9 mouse cellular contexts compared by ENCODE assay signal in genomic region chr4:22835381-22836123, GRCm38 (mm10).
DNase-seq lines count a peak whose midpoint lies in the region; ATAC-seq and TF ChIP-seq lines count a peak whose summit lies in the region.
"Had no signal": no experiment of that assay in that cellular context is flagged by ENCODE, and none has a peak within 500 bp of the region (broad histone marks: within the 10 kb centered on the region; RNA-seq: fewer than 3 reads in every experiment).

No protein-coding gene starts in this region.

- 1% methylated on average over 9 of the region's 9 CpGs for WGBS in forebrain, embryonic 13.5 days
- 8% methylated on average over 9 of the region's 9 CpGs for WGBS in intestine, embryonic 15.5 days
- WGBS in neural tube, embryonic 15.5 days, result 4% methylated on average over 9 of the region's 9 CpGs

- no peaks in the 10 kb centered on the region for H3K36me3 ChIP-seq in forebrain, embryonic 13.5 days (ENCODE audit: poor library complexity, severe bottlenecking)
- H3K36me3 ChIP-seq in intestine, embryonic 15.5 days, result no peaks in the 10 kb centered on the region
- H3K36me3 ChIP-seq in neural tube, embryonic 15.5 days, result no peaks in the 10 kb centered on the region
- H3K36me3 ChIP-seq: lung, embryonic 15.5 days had no signal

- H3K4me3 ChIP-seq in layer of hippocampus, adult 2 months, result peak overlapping the region; percentile 28; the same call in 1 of the 2 replicates
- H3K4me3 ChIP-seq in forebrain, embryonic 13.5 days, result peak overlapping the region; percentile 17; the same call in 1 of the 2 replicates
- H3K4me3 ChIP-seq in intestine, embryonic 15.5 days (replicated peaks), result no peak overlapping the region
- H3K4me3 ChIP-seq in neural tube, embryonic 15.5 days (replicated peaks), result peak overlapping the region; percentile 22
- H3K4me3 ChIP-seq: lung, embryonic 15.5 days had no signal

- peak; percentile 83 for ATAC-seq in forebrain, embryonic 13.5 days
- peak; percentile 86 for ATAC-seq in intestine, embryonic 15.5 days
- peak; percentile 79 for ATAC-seq in neural tube, embryonic 15.5 days (ENCODE audit: low FRiP score)

- no peaks in the 10 kb centered on the region for H3K9me3 ChIP-seq in forebrain, embryonic 13.5 days (replicated peaks)
- no peaks in the 10 kb centered on the region for H3K9me3 ChIP-seq in intestine, embryonic 15.5 days
- no peaks in the 10 kb centered on the region for H3K9me3 ChIP-seq in neural tube, embryonic 15.5 days (replicated peaks)
- H3K9me3 ChIP-seq: lung, embryonic 15.5 days had no signal

- H3K4me2 ChIP-seq in forebrain, embryonic 13.5 days, result peak overlapping the region; percentile 54
- H3K4me2 ChIP-seq in intestine, embryonic 15.5 days (replicated peaks), result peak overlapping the region; percentile 28
- peak overlapping the region; percentile 50 for H3K4me2 ChIP-seq in neural tube, embryonic 15.5 days
- H3K4me2 ChIP-seq: lung, embryonic 15.5 days had no signal

- peaks cover 37% of the 10 kb centered on the region for H3K4me1 ChIP-seq in forebrain, embryonic 13.5 days
- no peaks in the 10 kb centered on the region for H3K4me1 ChIP-seq in intestine, embryonic 15.5 days (replicated peaks)
- peaks cover 12% of the 10 kb centered on the region for H3K4me1 ChIP-seq in neural tube, embryonic 15.5 days
- H3K4me1 ChIP-seq: lung, embryonic 15.5 days had no signal

- no peak overlapping the region for H3K27ac ChIP-seq in layer of hippocampus, adult 2 months
- peak overlapping the region; percentile 83 for H3K27ac ChIP-seq in forebrain, embryonic 13.5 days
- no peak overlapping the region for H3K27ac ChIP-seq in intestine, embryonic 15.5 days
- H3K27ac ChIP-seq in neural tube, embryonic 15.5 days (replicated peaks), result peak overlapping the region; percentile 58
- H3K27ac ChIP-seq: lung, embryonic 15.5 days had no signal

- H3K27me3 ChIP-seq in forebrain, embryonic 13.5 days, result no peaks in the 10 kb centered on the region
- no peaks in the 10 kb centered on the region for H3K27me3 ChIP-seq in intestine, embryonic 15.5 days (replicated peaks)
- H3K27me3 ChIP-seq in neural tube, embryonic 15.5 days (replicated peaks), result no peaks in the 10 kb centered on the region
- H3K27me3 ChIP-seq: lung, embryonic 15.5 days had no signal

- H3K9ac ChIP-seq in forebrain, embryonic 13.5 days, result peak overlapping the region; percentile 52
- H3K9ac ChIP-seq in intestine, embryonic 15.5 days, result no peak overlapping the region
- H3K9ac ChIP-seq in neural tube, embryonic 15.5 days (replicated peaks), result no peak overlapping the region
- H3K9ac ChIP-seq: lung, embryonic 15.5 days had no signal

- DNase-seq in layer of hippocampus, adult 2 months (ENCODE audit: low spot score in 2 of 2), result no peak
- DNase-seq in layer of hippocampus, postnatal 36 days, result no peak
- DNase-seq in cerebellum, postnatal 36 days, result no peak
- DNase-seq in lung, postnatal 14 days, result no peak
- no peak for DNase-seq in adrenal gland, adult 8-10 months

- TF ChIP-seq CTCF in layer of hippocampus, adult 2 months (conservative IDR thresholded peaks at IDR 0.05), result no peak

Comparison
In these comparisons a context has a peak if more than half of its experiments do, and no peak if none do; other contexts are left out.
1. H3K27ac ChIP-seq: peak in forebrain, embryonic 13.5 days (single experiment) and neural tube, embryonic 15.5 days (single experiment); none in layer of hippocampus, adult 2 months (single experiment) and intestine, embryonic 15.5 days (single experiment).
2. Peak in every context shown above with its lines, with median percentiles within 50 percentile points of each other: ATAC-seq and H3K4me2 ChIP-seq.